Mouse (Mus musculus) hindbrain, postnatal 0 days (tissue): ENCODE data around the gene Trim37. TPM values are rescaled to one million over a fixed set of nuclear protein-coding genes. Genes with fewer than 3 reads are reported as not detected.

ENCODE experiments used
- ATAC-seq: fragments of 200-750 bp; cut with Nextera tagmentation; 2 replicates; pipeline ENCODE4 v1.8.0; 2017; ENCODE audit warnings: mild to moderate bottlenecking, moderate TSS enrichment, moderate library complexity
- DNase-seq: peaks from one replicate; pipeline ENCODE4 v3.0.0-alpha.2; 2015; ENCODE audit warnings: low spot score
- H3K27ac ChIP-seq: fragments of 300-500 bp; sonication (generic); 2 replicates; pipeline ENCODE4 v1.5.1; 2014; ENCODE audit warnings: mild to moderate bottlenecking
- H3K27me3 ChIP-seq: fragments of 300-500 bp; sonication (generic); 2 replicates; pipeline ENCODE4 v1.6.1; 2014; ENCODE audit warnings: low read length, mixed read lengths; ENCODE audit not compliant: insufficient read depth
- H3K36me3 ChIP-seq: fragments of 300-500 bp; sonication (generic); 2 replicates; pipeline ENCODE4 v1.6.1; 2014; ENCODE audit warnings: low read length, mixed read lengths; ENCODE audit not compliant: insufficient read depth
- H3K4me1 ChIP-seq: fragments of 300-500 bp; sonication (generic); 2 replicates; pipeline ENCODE4 v1.6.1; 2014; ENCODE audit warnings: antibody characterized with exemption, low read length, mixed read lengths; ENCODE audit not compliant: insufficient read depth
- H3K4me2 ChIP-seq: fragments of 300-500 bp; sonication (generic); 2 replicates; pipeline ENCODE4 v1.6.1; 2014; ENCODE audit warnings: low read depth, mild to moderate bottlenecking, low read length, moderate library complexity, mixed read lengths
- H3K4me3 ChIP-seq: fragments of 300-500 bp; sonication (generic); 2 replicates; pipeline ENCODE4 v1.5.1; 2014; ENCODE audit warnings: low read length
- H3K9ac ChIP-seq: fragments of 300-500 bp; sonication (generic); replicated peaks from 2 replicates; pipeline ENCODE4 v1.6.1; 2014; ENCODE audit warnings: mild to moderate bottlenecking, low read length, moderate library complexity, mixed read lengths
- H3K9me3 ChIP-seq: fragments of 300-500 bp; sonication (generic); 2 replicates; pipeline ENCODE4 v1.6.1; 2016; ENCODE audit warnings: low read length, mixed read lengths
- CTCF ChIP-seq: IDR thresholded peaks from 2 replicates; pipeline ENCODE4 v1.5.1; 2016; ENCODE audit warnings: antibody characterized with exemption, control low read depth, low read depth
- WGBS: fragments of 180-500 bp; shearing (Covaris S2); extraction: QIAGEN DNeasy Blood & Tissue Kit; methylation state at CpG from one replicate; pipeline ENCODE4 v1.1.7; 2014; 5-methylcytosine and 5-hydroxymethylcytosine counted together
- polyA plus RNA-seq: library from polyadenylated mRNA; unstranded; fragments of >200 nt; fragmentation: Nextera tagmentation; extraction: Ambion mirVana; gene quantifications from 2 replicates; pipeline ENCODE4 v1.2.1, GENCODE M21; 2015
- total RNA-seq: library from RNA; depleted of rRNA; stranded (reverse); fragments of >200 nt; gene quantifications from 2 replicates; pipeline ENCODE4 v1.2.3, GENCODE M21; 2014

The Trim37 gene
- total and polyA plus RNA-seq, 2 experiments from 2014 or later = 75.3 to 107 TPM

DNA sequence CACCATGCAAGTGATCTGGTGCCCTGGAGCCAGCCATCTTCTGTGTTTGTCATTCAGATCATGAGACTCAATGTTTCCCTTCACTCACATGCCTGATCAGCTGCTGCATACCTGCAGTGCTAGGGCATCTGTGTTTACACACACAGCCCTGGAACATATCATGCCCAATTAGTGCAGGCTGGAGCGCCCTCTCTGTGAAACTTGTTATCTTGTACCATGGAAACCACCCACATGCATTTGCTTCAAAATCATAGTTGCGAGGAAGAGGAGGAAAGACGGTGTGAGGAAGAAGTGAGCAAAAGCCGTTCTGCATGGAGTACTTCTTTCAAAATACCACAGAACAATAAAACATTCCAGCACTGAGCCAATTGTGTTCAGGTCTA lies 113.9 kb downstream of the Trim37 start:
- Histone ChIP-seq H3K36me3 (peaks cover 20% of the 10 kb centered on the region; the same call in 1 of the 2 replicates), H3K9me3 (no peaks in the 10 kb centered on the region), H3K4me3 (no peak overlapping the region), H3K4me2 (no peak overlapping the region), H3K9ac (no peak overlapping the region), H3K4me1 (no peaks in the 10 kb centered on the region), H3K27ac (no peak overlapping the region), H3K27me3 (no peaks in the 10 kb centered on the region)
- ATAC-seq = no peak
- WGBS = 80% methylated on average over 4 of the region's 4 CpGs
- no peak for TF ChIP-seq CTCF
- no peak for DNase-seq

DNA sequence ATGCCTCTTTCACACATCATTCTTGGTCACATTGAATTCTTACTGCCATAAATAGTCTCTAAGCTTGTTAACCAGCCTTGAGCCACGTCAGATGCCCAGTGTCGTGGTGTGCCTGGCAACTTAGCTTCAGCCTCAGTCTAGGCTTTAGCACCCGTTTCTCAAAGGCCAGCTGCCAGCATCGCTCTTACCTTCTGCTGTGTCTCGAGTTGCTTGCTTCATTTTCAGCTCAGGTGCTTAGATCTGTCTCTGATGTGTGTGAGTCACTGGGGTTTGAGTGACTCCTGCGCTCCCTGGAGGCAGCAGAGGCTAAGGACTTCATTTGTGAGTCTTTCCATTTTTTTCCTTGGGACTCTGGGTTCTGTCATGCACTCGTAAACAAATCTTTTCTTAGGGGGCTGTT lies 114.4 kb downstream of the Trim37 start:
- no peak for DNase-seq
- H3K9me3 ChIP-seq = no peaks in the 10 kb centered on the region
- no peak overlapping the region for H3K27ac ChIP-seq
- no peaks in the 10 kb centered on the region for H3K4me1 ChIP-seq
- no peak for TF ChIP-seq CTCF
- no peak for ATAC-seq
- peaks cover 18% of the 10 kb centered on the region; the same call in 1 of the 2 replicates for H3K36me3 ChIP-seq
- no peaks in the 10 kb centered on the region for H3K27me3 ChIP-seq
- H3K4me2 ChIP-seq = no peak overlapping the region
- no peak overlapping the region for H3K4me3 ChIP-seq
- 77% methylated on average over 7 of the region's 7 CpGs for WGBS
- no peak overlapping the region for H3K9ac ChIP-seq

DNA sequence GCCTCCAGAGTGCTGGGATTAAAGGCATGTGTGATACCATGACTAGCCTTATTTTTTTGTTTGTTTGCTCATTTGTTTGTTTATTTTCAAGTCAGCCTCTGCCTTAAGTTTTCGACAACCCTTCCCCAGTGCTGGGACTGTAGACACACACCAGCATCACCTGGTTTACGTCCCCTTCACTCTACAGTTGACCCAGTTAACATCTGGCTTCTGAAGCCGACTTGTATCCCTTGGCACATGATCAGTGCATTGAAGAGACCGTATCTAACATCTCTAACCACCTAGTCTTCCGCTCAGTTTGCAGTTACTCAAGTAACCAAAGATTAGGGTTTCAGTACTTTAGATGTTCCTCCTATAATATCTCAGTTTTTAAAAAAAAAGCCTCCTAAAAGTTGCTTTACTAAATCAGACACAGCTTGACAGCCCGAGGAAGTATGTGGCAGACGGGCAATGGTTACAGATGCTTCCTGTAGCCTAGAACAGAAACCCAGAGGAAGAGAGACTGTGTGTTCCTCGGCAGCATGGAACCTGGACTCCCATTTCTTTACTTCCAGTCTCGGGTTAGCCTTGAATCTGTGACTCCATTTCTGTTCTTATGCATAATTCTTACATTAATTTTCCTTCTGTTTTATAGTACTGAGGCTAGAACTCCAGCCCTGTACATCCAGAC lies 118.4 kb downstream of the Trim37 start:
- no peak for TF ChIP-seq CTCF
- no peak for ATAC-seq
- Histone ChIP-seq H3K9ac (no peak overlapping the region), H3K4me1 (peaks cover 6% of the 10 kb centered on the region), H3K36me3 (peaks cover 9% of the 10 kb centered on the region; the same call in 1 of the 2 replicates), H3K27me3 (no peaks in the 10 kb centered on the region), H3K4me3 (no peak overlapping the region), H3K4me2 (no peak overlapping the region), H3K27ac (no peak overlapping the region), H3K9me3 (no peaks in the 10 kb centered on the region)
- 85% methylated on average over 9 of the region's 9 CpGs for WGBS
- no peak for DNase-seq

DNA sequence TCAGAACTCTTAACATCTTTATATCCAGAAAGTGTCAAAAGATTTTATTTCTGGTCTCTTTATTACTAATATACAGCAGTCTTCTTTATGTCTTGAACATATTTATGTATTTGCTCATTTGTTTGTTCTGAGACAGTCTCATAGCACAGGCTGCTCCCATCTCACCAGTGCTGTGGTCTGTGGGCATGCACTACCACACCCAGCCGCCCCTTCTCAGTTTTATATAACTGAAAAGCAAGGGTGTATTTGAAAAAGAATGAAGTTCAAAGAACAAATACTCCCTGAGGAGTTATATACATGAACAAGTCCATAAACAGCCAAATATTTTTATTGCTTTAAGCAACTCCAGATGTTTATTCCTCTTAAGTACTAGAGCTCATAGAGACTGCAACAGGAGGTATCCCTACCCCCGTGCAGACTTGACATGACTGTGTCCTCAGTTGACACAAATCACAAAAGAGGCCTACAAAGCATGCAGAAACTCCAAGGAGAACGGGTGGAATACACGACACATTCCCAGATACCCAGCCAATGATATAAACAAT lies 119.3 kb downstream of the Trim37 start:
- H3K27me3 ChIP-seq = no peaks in the 10 kb centered on the region
- 73% methylated on average over 4 of the region's 4 CpGs for WGBS
- DNase-seq (no peak), ATAC-seq (no peak)
- no peak overlapping the region for H3K9ac ChIP-seq
- H3K4me1 ChIP-seq = peaks cover 6% of the 10 kb centered on the region
- H3K4me2 ChIP-seq = no peak overlapping the region
- no peak for TF ChIP-seq CTCF
- H3K36me3 ChIP-seq = peaks cover under 1% of the 10 kb centered on the region; the same call in 1 of the 2 replicates
- no peak overlapping the region for H3K27ac ChIP-seq
- H3K4me3 ChIP-seq = no peak overlapping the region
- no peaks in the 10 kb centered on the region for H3K9me3 ChIP-seq

DNA sequence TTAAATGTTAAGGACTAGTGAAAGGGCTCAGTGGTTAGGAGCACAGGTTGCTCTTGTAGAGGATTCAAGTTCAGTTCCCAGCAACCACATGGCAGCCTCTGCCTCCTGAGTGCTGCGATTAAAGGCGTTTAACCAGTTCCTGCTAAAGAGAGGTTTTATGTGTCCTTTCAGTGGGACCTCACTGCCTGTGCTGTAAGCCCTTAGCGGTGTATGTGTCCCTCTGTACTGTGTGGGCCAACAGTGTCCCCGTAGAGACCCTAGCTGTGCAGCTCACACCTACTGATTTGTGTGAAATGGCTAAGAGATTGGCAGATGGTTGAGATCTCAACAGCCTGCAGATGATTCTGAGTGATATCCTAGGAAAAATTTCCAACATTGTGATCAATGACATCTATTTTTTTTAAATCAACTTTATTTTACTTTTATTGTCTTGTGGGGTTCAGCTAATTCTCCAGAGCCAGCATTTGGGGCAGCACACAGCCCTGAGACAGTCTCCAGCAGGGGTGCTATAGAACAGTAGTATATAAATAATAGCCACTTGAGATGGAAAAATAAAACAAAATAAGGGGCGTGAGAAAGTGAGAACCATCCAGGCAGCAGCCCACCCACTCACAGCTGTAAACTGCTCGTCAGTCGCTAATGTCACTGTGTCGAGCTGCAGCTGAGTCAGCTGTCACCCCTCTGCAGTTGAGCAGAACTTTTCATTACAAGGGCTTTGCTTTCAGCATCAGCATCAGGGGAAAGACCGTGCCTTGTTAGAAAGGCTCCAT lies 120.0 kb downstream of the Trim37 start:
- Histone ChIP-seq H3K4me3 (no peak overlapping the region), H3K4me1 (peaks cover 6% of the 10 kb centered on the region), H3K9ac (no peak overlapping the region), H3K4me2 (no peak overlapping the region), H3K27me3 (no peaks in the 10 kb centered on the region), H3K36me3 (no peaks in the 10 kb centered on the region; the same call in 1 of the 2 replicates), H3K9me3 (no peaks in the 10 kb centered on the region), H3K27ac (no peak overlapping the region)
- peak; percentile 30 for DNase-seq
- ATAC-seq = no peak
- peak; percentile 50 for TF ChIP-seq CTCF
- 49% methylated on average over 9 of the region's 9 CpGs for WGBS

DNA sequence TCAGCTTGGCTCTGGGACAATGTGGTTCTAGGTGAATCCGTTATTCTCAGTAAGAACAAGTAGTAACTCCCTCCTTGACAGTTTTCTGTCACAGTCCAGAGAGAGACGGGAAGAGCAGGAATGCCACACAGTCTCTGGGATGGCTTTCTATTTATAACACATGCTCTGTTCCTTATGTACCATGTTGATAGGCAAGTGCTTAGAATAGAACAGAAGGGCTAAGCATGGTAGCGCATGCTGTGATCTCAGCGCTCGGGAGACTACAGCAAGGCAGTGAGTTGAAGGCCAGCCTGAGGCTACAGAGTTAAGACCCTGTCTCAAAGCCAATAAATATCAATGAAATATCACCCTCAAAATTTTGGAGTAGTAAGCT lies 120.6 kb downstream of the Trim37 start:
- Histone ChIP-seq H3K4me3 (no peak overlapping the region), H3K9ac (no peak overlapping the region), H3K4me2 (no peak overlapping the region), H3K36me3 (no peaks in the 10 kb centered on the region), H3K27ac (no peak overlapping the region), H3K9me3 (no peaks in the 10 kb centered on the region), H3K4me1 (peaks cover 6% of the 10 kb centered on the region), H3K27me3 (no peaks in the 10 kb centered on the region)
- DNase-seq = no peak
- 46% methylated on average over 5 of the region's 5 CpGs for WGBS
- no peak for ATAC-seq
- no peak for TF ChIP-seq CTCF
